Mouse (Mus musculus) MEL (cell line): ENCODE measurements at regions not wholly inside any gene's neighbourhood (a gene's known extent, or its start where the extent isn't known, plus 50 kb on each side); places are given as distances from the start of the nearest gene placed in this dataset.

Source experiments
- DNase-seq: peaks from one replicate; pipeline ENCODE4 v3.0.0; 2011; ENCODE audit warnings: low read depth, low spot score
- H3K27ac ChIP-seq: 2 replicates; pipeline ENCODE4 v1.5.1; 2012; ENCODE audit warnings: low read depth, mild to moderate bottlenecking, control low read depth, low read length, moderate library complexity; ENCODE audit not compliant: control insufficient read depth
- H3K27me3 ChIP-seq, 2 experiments: fragments of 150-350 bp in 1 of 2; sonication (generic) in 1 of 2; 2 replicates each; pipeline ENCODE4 v1.6.1; 2012; ENCODE audit warnings: low read length in 2 of 2, mild to moderate bottlenecking in 2 of 2, improper control_type of control experiment in 1 of 2, moderate library complexity in 1 of 2; ENCODE audit not compliant: insufficient read depth in 2 of 2, control insufficient read depth in 1 of 2
- H3K36me3 ChIP-seq, 2 experiments: 2 replicates each; pipeline ENCODE4 v1.6.1; 2012 to 2014; ENCODE audit warnings: low read length in 2 of 2, improper control_type of control experiment in 1 of 2, inconsistent platforms in 1 of 2, mild to moderate bottlenecking in 1 of 2; ENCODE audit not compliant: insufficient read depth in 2 of 2, control insufficient read depth in 1 of 2
- H3K4me1 ChIP-seq, 2 experiments: fragments of 150-350 bp in 1 of 2; sonication (generic) in 1 of 2; 2 replicates each; pipeline ENCODE4 v1.6.1; 2012; ENCODE audit warnings: low read length in 2 of 2, improper control_type of control experiment in 1 of 2, mild to moderate bottlenecking in 1 of 2; ENCODE audit not compliant: insufficient read depth in 2 of 2, control insufficient read depth in 1 of 2
- H3K4me3 ChIP-seq, 2 experiments: fragments of 150-350 bp in 1 of 2; sonication (generic) in 1 of 2; 2 replicates each; pipeline ENCODE4 v1.5.1; 2012; ENCODE audit warnings: low read depth in 2 of 2, low read length in 2 of 2, mild to moderate bottlenecking in 2 of 2, moderate library complexity in 2 of 2, control low read depth in 1 of 2, improper control_type of control experiment in 1 of 2; ENCODE audit not compliant: control insufficient read depth in 1 of 2, insufficient read depth in 1 of 2
- H3K79me2 ChIP-seq: 2 replicates; pipeline ENCODE4 v1.6.1; 2012; ENCODE audit warnings: mild to moderate bottlenecking, low read length, moderate library complexity; ENCODE audit not compliant: control insufficient read depth, poor library complexity, insufficient read depth
- H3K9ac ChIP-seq: 2 replicates; pipeline ENCODE4 v1.6.1; 2012; ENCODE audit warnings: low read depth, mild to moderate bottlenecking, control low read depth, low read length, moderate library complexity; ENCODE audit not compliant: control insufficient read depth, poor library complexity, severe bottlenecking
- H3K9me3 ChIP-seq: fragments of 150-350 bp; sonication (generic); replicated peaks from 2 replicates; pipeline ENCODE4 v1.6.1; 2012; ENCODE audit warnings: mild to moderate bottlenecking, low read length, improper control_type of control experiment, moderate library complexity; ENCODE audit not compliant: insufficient read depth
- CHD1 ChIP-seq: IDR thresholded peaks from 2 replicates; pipeline ENCODE4 v1.6.1; 2012; ENCODE audit warnings: low read depth, mild to moderate bottlenecking, inconsistent platforms, low read length, improper control_type of control experiment
- CHD2 ChIP-seq: IDR thresholded peaks from 2 replicates; pipeline ENCODE4 v1.6.1; 2011; ENCODE audit warnings: low read length, improper control_type of control experiment
- CTCF ChIP-seq, 3 experiments: IDR thresholded peaks in 2 of 3; conservative IDR thresholded peaks in 1 of 3; 2 replicates each; pipeline ENCODE4 v1.5.1; 2011 to 2012; ENCODE audit warnings: low read length in 3 of 3, low read depth in 2 of 3, mild to moderate bottlenecking in 2 of 3, improper control_type of control experiment in 1 of 3, inconsistent platforms in 1 of 3, mixed read lengths in 1 of 3, moderate library complexity in 1 of 3; ENCODE audit not compliant: control insufficient read depth in 1 of 3, insufficient read depth in 1 of 3, poor library complexity in 1 of 3, severe bottlenecking in 1 of 3
- E2F4 ChIP-seq: IDR thresholded peaks from 2 replicates; pipeline ENCODE4 v1.6.1; 2011; ENCODE audit warnings: low read depth, low read length, improper control_type of control experiment, borderline replicate concordance
- ETS1 ChIP-seq: IDR thresholded peaks from 2 replicates; pipeline ENCODE4 v1.6.1; 2012; ENCODE audit warnings: low read depth, mild to moderate bottlenecking, inconsistent platforms, low read length, improper control_type of control experiment, moderate library complexity
- GATA1 ChIP-seq: IDR thresholded peaks from 2 replicates; pipeline ENCODE4 v1.6.1; 2011; ENCODE audit warnings: low read depth, low read length, improper control_type of control experiment
- HCFC1 ChIP-seq: IDR thresholded peaks from 2 replicates; pipeline ENCODE4 v1.6.1; 2012; ENCODE audit warnings: low read depth, mild to moderate bottlenecking, inconsistent platforms, low read length, improper control_type of control experiment, moderate library complexity
- JUND ChIP-seq: IDR thresholded peaks from 2 replicates; pipeline ENCODE4 v1.6.1; 2011; ENCODE audit warnings: low read depth, mild to moderate bottlenecking, improper control_type of control experiment, low read length
- KAT2A ChIP-seq: conservative IDR thresholded peaks from 2 replicates; pipeline ENCODE4 v1.6.1; 2012; ENCODE audit warnings: low read depth, low read length, improper control_type of control experiment, inconsistent platforms
- MAFK ChIP-seq: IDR thresholded peaks from 2 replicates; pipeline ENCODE4 v1.6.1; 2011; ENCODE audit warnings: low read depth, mild to moderate bottlenecking, low read length, improper control_type of control experiment, borderline replicate concordance
- MAX ChIP-seq: IDR thresholded peaks from 2 replicates; pipeline ENCODE4 v1.6.1; 2011; ENCODE audit warnings: low read length, improper control_type of control experiment
- MAZ ChIP-seq: IDR thresholded peaks from 2 replicates; pipeline ENCODE4 v1.6.1; 2012; ENCODE audit warnings: low read depth, mild to moderate bottlenecking, inconsistent platforms, low read length, improper control_type of control experiment
- MXI1 ChIP-seq: IDR thresholded peaks from 2 replicates; pipeline ENCODE4 v1.6.1; 2011; ENCODE audit warnings: mild to moderate bottlenecking, low read depth, low read length, improper control_type of control experiment
- MYB ChIP-seq: IDR thresholded peaks from 2 replicates; pipeline ENCODE4 v1.6.1; 2011; ENCODE audit warnings: mild to moderate bottlenecking, low read depth, low read length, improper control_type of control experiment
- MYC ChIP-seq: IDR thresholded peaks from 2 replicates; pipeline ENCODE4 v1.6.1; 2011; ENCODE audit warnings: low read depth, mild to moderate bottlenecking, low read length, improper control_type of control experiment, moderate library complexity
- NELFE ChIP-seq: IDR thresholded peaks from 2 replicates; pipeline ENCODE4 v1.6.1; 2011; ENCODE audit warnings: low read depth, low read length, improper control_type of control experiment
- NRF1 ChIP-seq: IDR thresholded peaks from 2 replicates; pipeline ENCODE4 v1.6.1; 2014; ENCODE audit warnings: low read depth, mild to moderate bottlenecking, inconsistent platforms, low read length, improper control_type of control experiment, moderate library complexity; ENCODE audit not compliant: poor library complexity, insufficient read depth, severe bottlenecking
- POLR2A ChIP-seq, 2 experiments: IDR thresholded peaks; 2 replicates each; pipeline ENCODE4 v1.6.1; 2011 to 2012; ENCODE audit warnings: low read length in 2 of 2, mild to moderate bottlenecking in 2 of 2, control low read depth in 1 of 2, improper control_type of control experiment in 1 of 2, low read depth in 1 of 2, moderate library complexity in 1 of 2; ENCODE audit not compliant: control insufficient read depth in 1 of 2, insufficient read depth in 1 of 2, poor library complexity in 1 of 2
- POLR2AphosphoS2 ChIP-seq: IDR thresholded peaks from 2 replicates; pipeline ENCODE4 v1.6.1; 2011; ENCODE audit warnings: low read length, improper control_type of control experiment
- SIN3A ChIP-seq: IDR thresholded peaks from 2 replicates; pipeline ENCODE4 v1.6.1; 2012; ENCODE audit warnings: low read length, improper control_type of control experiment, inconsistent platforms
- SMC3 ChIP-seq: IDR thresholded peaks from 2 replicates; pipeline ENCODE4 v1.6.1; 2011; ENCODE audit warnings: low read depth, low read length, improper control_type of control experiment
- TAL1 ChIP-seq: IDR thresholded peaks from 2 replicates; pipeline ENCODE4 v1.6.1; 2012; ENCODE audit warnings: mild to moderate bottlenecking, inconsistent platforms, low read length, moderate library complexity, mixed read lengths
- TBP ChIP-seq: IDR thresholded peaks from 2 replicates; pipeline ENCODE4 v1.8.0; 2011; ENCODE audit warnings: low read depth, low read length, improper control_type of control experiment
- USF1 ChIP-seq: IDR thresholded peaks from 2 replicates; pipeline ENCODE4 v1.6.1; 2014; ENCODE audit warnings: low read depth, mild to moderate bottlenecking, inconsistent platforms, low read length, improper control_type of control experiment, moderate library complexity
- USF2 ChIP-seq, 2 experiments: IDR thresholded peaks; 2 replicates each; pipeline ENCODE4 v1.6.1; 2011 to 2012; ENCODE audit warnings: improper control_type of control experiment in 2 of 2, low read length in 2 of 2, borderline replicate concordance in 1 of 2, inconsistent platforms in 1 of 2, low read depth in 1 of 2, mild to moderate bottlenecking in 1 of 2; ENCODE audit not compliant: insufficient read depth in 1 of 2
- ZC3H11A ChIP-seq: IDR thresholded peaks from 2 replicates; pipeline ENCODE4 v1.6.1; 2012; ENCODE audit warnings: low read depth, mild to moderate bottlenecking, inconsistent platforms, low read length, improper control_type of control experiment
- ZKSCAN1 ChIP-seq: IDR thresholded peaks from 2 replicates; pipeline ENCODE4 v1.6.1; 2012; ENCODE audit warnings: low read depth, mild to moderate bottlenecking, inconsistent platforms, low read length, improper control_type of control experiment, moderate library complexity
- ZMIZ1 ChIP-seq: IDR thresholded peaks from 2 replicates; pipeline ENCODE4 v1.6.1; 2012; ENCODE audit warnings: low read depth, mild to moderate bottlenecking, inconsistent platforms, low read length, improper control_type of control experiment, moderate library complexity

DNA sequence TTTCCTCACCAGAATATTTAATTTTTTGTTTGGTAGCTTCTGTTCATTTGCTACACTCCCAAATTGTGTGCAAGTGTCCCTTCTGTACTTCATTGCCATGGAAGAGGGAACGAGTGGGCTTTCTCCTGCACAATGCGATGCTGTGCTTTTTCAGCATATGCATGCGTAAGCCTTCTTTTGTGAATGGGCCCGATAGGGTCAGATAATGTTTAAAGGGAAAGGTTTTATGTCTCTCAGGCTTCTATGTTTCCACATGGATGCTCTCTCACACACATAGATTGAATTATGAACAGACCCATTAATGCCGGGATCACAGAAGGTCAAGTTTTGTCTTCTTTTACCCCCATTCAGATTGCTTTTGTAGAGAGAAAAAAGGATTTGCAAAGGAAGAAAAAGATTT, 158.5 kb upstream of the Dnajc24 start:
- H3K4me3 ChIP-seq, result no peak overlapping the region
- no peaks in the 10 kb centered on the region for H3K79me2 ChIP-seq
- no peak overlapping the region for H3K27ac ChIP-seq
- TF ChIP-seq POLR2A (IDR thresholded peaks at IDR 0.05; ENCODE audit: control insufficient read depth in 1 of 2, insufficient read depth in 1 of 2, low read depth in 1 of 2, low read length in 2 of 2, poor library complexity in 1 of 2) (no peak), CHD1 (no peak), SIN3A (no peak), MAX (no peak), ZKSCAN1 (no peak), USF2 (IDR thresholded peaks at IDR 0.05; ENCODE audit: borderline replicate concordance in 1 of 2, insufficient read depth in 1 of 2, low read depth in 1 of 2, low read length in 2 of 2) (no peak), MYC (no peak), USF1 (no peak), KAT2A (no peak), NELFE (no peak), CTCF (IDR thresholded peaks at IDR 0.05 in 2 of 3, conservative IDR thresholded peaks at IDR 0.05 in 1 of 3; ENCODE audit: control insufficient read depth in 1 of 3, insufficient read depth in 1 of 3, low read depth in 2 of 3, low read length in 3 of 3, poor library complexity in 1 of 3, severe bottlenecking in 1 of 3) (no peak), CHD2 (no peak), MXI1 (no peak), MAZ (no peak), E2F4 (no peak), ZC3H11A (no peak), ZMIZ1 (no peak), HCFC1 (no peak), GATA1 (no peak)
- no peaks in the 10 kb centered on the region for H3K36me3 ChIP-seq
- H3K9ac ChIP-seq, result no peak overlapping the region
- H3K4me1 ChIP-seq, result no peaks in the 10 kb centered on the region
- no peaks in the 10 kb centered on the region; a peak in 2 of 4 replicates for H3K27me3 ChIP-seq
- H3K9me3 ChIP-seq, result no peaks in the 10 kb centered on the region
- DNase-seq, result no peak

DNA sequence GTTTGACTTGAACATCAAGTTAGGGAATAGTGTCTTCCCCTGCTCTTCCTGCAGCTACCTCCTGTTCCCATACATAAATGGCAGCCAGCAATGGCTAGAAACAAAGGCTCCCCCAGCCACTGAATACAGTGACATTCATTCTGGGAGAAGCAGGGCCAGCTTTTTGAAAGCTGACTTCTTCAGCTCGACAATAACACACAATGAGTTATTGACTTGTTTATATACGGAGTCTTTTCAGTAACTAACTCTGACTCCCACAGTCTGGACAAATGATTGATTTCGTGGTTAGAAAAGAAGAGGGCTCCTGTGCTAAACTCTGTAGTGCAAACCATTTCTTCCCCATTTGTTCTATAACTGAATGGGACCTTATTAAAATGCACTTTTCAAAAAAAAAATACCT, 146.4 kb upstream of the Dnajc24 start:
- no peak for DNase-seq
- Histone ChIP-seq H3K27me3 (no peaks in the 10 kb centered on the region), H3K4me1 (no peaks in the 10 kb centered on the region), H3K9ac (no peak overlapping the region), H3K9me3 (no peaks in the 10 kb centered on the region), H3K36me3 (no peaks in the 10 kb centered on the region), H3K27ac (no peak overlapping the region), H3K4me3 (no peak overlapping the region), H3K79me2 (no peaks in the 10 kb centered on the region)
- TF ChIP-seq GATA1, result no peak
- no peak for TF ChIP-seq MYB
- TF ChIP-seq SIN3A, result no peak
- TF ChIP-seq KAT2A, result no peak
- no peak for TF ChIP-seq NELFE
- no peak for TF ChIP-seq TAL1
- TF ChIP-seq MAFK, result no peak
- no peak for TF ChIP-seq CHD2
- TF ChIP-seq HCFC1, result no peak
- TF ChIP-seq SMC3, result no peak
- TF ChIP-seq E2F4, result no peak
- no peak for TF ChIP-seq POLR2AphosphoS2
- TF ChIP-seq NRF1, result no peak
- TF ChIP-seq ZC3H11A, result no peak
- no peak for TF ChIP-seq ETS1
- TF ChIP-seq JUND, result no peak
- no peak for TF ChIP-seq USF1
- TF ChIP-seq TBP, result no peak
